Mouse (Mus musculus) forelimb bud, embryonic 11.5 days (tissue): ENCODE measurements around the gene Mmd.

ENCODE experiments used
- DNase-seq: peaks from one replicate; pipeline ENCODE4 v3.0.0-alpha.2; 2012; ENCODE audit warnings: low read depth, low spot score

Mmd gene

GRCm38 (mm10) chr11:90283601-90284000 is 34.3 kb downstream of the Mmd start:
- no peak for DNase-seq

GRCm38 (mm10) chr11:90284079-90284478 is 34.8 kb downstream of the Mmd start:
- no peak for DNase-seq

- no peak for DNase-seq
Observed at GRCm38 (mm10) chr11:90284623-90285022, 35.4 kb downstream of the Mmd start.

GRCm38 (mm10) chr11:90286550-90287154 is 37.4 kb downstream of the Mmd start:
- no peak for DNase-seq

GRCm38 (mm10) chr11:90291156-90291555 is 41.9 kb downstream of the Mmd start:
- DNase-seq = no peak

- DNase-seq = no peak
Observed at GRCm38 (mm10) chr11:90292766-90293165, 43.5 kb downstream of the Mmd start.

- no peak for DNase-seq
Observed at GRCm38 (mm10) chr11:90294622-90295021, 45.4 kb downstream of the Mmd start.

GRCm38 (mm10) chr11:90306067-90306466 is 56.8 kb downstream of the Mmd start:
- DNase-seq = no peak

GRCm38 (mm10) chr11:90306993-90307392 is 57.7 kb downstream of the Mmd start:
- peak; percentile 55 for DNase-seq

GRCm38 (mm10) chr11:90314606-90315005 is 65.3 kb downstream of the Mmd start:
- no peak for DNase-seq

- peak; percentile 39 for DNase-seq
Observed at GRCm38 (mm10) chr11:90317482-90317881, 68.2 kb downstream of the Mmd start.

- no peak for DNase-seq
Observed at GRCm38 (mm10) chr11:90320922-90321321, 71.7 kb downstream of the Mmd start.

- no peak for DNase-seq
Observed at GRCm38 (mm10) chr11:90324597-90324996, 75.3 kb downstream of the Mmd start.

- no peak for DNase-seq
Observed at GRCm38 (mm10) chr11:90326146-90326545, 76.9 kb downstream of the Mmd start.

GRCm38 (mm10) chr11:90326836-90327235 is 77.6 kb downstream of the Mmd start:
- no peak for DNase-seq
